Mouse (Mus musculus): ENCODE measurements at regions not wholly inside any gene's neighbourhood (a gene's known extent, or its start where the extent isn't known, plus 50 kb on each side); places are given as distances from the start of the nearest gene placed in this dataset.

GRCm38 (mm10) chr9:71360676-71361075 is 125.1 kb downstream of the Polr2m start:
- Histone ChIP-seq H3K27ac (ENCODE audit: insufficient read depth, low read depth) (no peak overlapping the region), H3K9ac (ENCODE audit: insufficient read depth, low read depth) (no peak overlapping the region), H3K4me3 (replicated peaks in 1 of 3; ENCODE audit: low read depth in 2 of 3, low read length in 2 of 3, poor library complexity in 1 of 3) (no peak overlapping the region), H3K4me1 (ENCODE audit: control insufficient read depth in 1 of 2, insufficient read depth in 2 of 2) (peaks cover 3 to 42% of the 10 kb centered on the region in 2 experiments), H3K27me3 (replicated peaks) (no peaks in the 10 kb centered on the region), H3K9me3 (replicated peaks; ENCODE audit: low read length) (no peaks in the 10 kb centered on the region), H3K36me3 (replicated peaks in 1 of 2; ENCODE audit: control insufficient read depth in 1 of 2, insufficient read depth in 1 of 2, low read length in 1 of 2) (no peaks in the 10 kb centered on the region), H3K79me2 (replicated peaks; ENCODE audit: control insufficient read depth, extremely low read depth, insufficient read depth, poor library complexity, severe bottlenecking) (no peaks in the 10 kb centered on the region), H3K4me2 (ENCODE audit: insufficient read depth, low read depth, poor library complexity, severe bottlenecking) (no peak overlapping the region)
- dilution Hi-C loops (cut with MboI; ENCODE audit: extremely low pct_ligation_motif_present, extremely low pct_unique_long_range_greater_than_20kb, low sequenced_read_pairs): no loop called here
- no peak for TF ChIP-seq NELFE (IDR thresholded peaks at IDR 0.05; ENCODE audit: low read depth, low read length)
- TF ChIP-seq ZKSCAN1 (IDR thresholded peaks at IDR 0.05; ENCODE audit: borderline replicate concordance, low read depth, low read length): no peak
- no peak for TF ChIP-seq PAX5 (IDR thresholded peaks at IDR 0.05; ENCODE audit: low read length)
- no peak for TF ChIP-seq ZMIZ1 (IDR thresholded peaks at IDR 0.05; ENCODE audit: low read depth, low read length)
- no peak for TF ChIP-seq KAT2A (IDR thresholded peaks at IDR 0.05; ENCODE audit: insufficient replicate concordance, low read length)
- no peak for TF ChIP-seq CHD1 (IDR thresholded peaks at IDR 0.05; ENCODE audit: low read depth, low read length)
- TF ChIP-seq NRF1 (IDR thresholded peaks at IDR 0.05; ENCODE audit: low read depth, low read length): no peak
- no peak for TF ChIP-seq CHD2 (IDR thresholded peaks at IDR 0.05; ENCODE audit: low read length)
- no peak for TF ChIP-seq IRF4 (IDR thresholded peaks at IDR 0.05; ENCODE audit: low read depth, low read length)
- no peak for TF ChIP-seq GABPA (IDR thresholded peaks at IDR 0.05; ENCODE audit: insufficient replicate concordance, low read depth, low read length)
- no peak for TF ChIP-seq MAX (IDR thresholded peaks at IDR 0.05; ENCODE audit: low read length)
- no peak for TF ChIP-seq E2F4 (IDR thresholded peaks at IDR 0.05; ENCODE audit: insufficient replicate concordance, low read depth, low read length)
- TF ChIP-seq BHLHE40 (IDR thresholded peaks at IDR 0.05; ENCODE audit: low read depth, low read length): no peak
- TF ChIP-seq SMC3 (IDR thresholded peaks at IDR 0.05; ENCODE audit: low read depth, low read length): no peak
- in situ Hi-C loops (cut with MboI; ENCODE audit: low pct_ligation_motif_present, low pct_unique_long_range_greater_than_20kb, low sequenced_read_pairs): no loop called here
- DNase-seq (ENCODE audit: extremely low read depth): no peak

- Histone ChIP-seq H3K9me3 (replicated peaks; ENCODE audit: low read length) (no peaks in the 10 kb centered on the region), H3K79me2 (replicated peaks; ENCODE audit: control insufficient read depth, extremely low read depth, insufficient read depth, poor library complexity, severe bottlenecking) (no peaks in the 10 kb centered on the region), H3K4me2 (ENCODE audit: insufficient read depth, low read depth, poor library complexity, severe bottlenecking) (no peak overlapping the region), H3K4me3 (replicated peaks in 1 of 3; ENCODE audit: low read depth in 2 of 3, low read length in 2 of 3, poor library complexity in 1 of 3) (no peak overlapping the region), H3K9ac (ENCODE audit: insufficient read depth, low read depth) (no peak overlapping the region), H3K27me3 (replicated peaks) (no peaks in the 10 kb centered on the region), H3K27ac (ENCODE audit: insufficient read depth, low read depth) (no peak overlapping the region), H3K4me1 (ENCODE audit: control insufficient read depth in 1 of 2, insufficient read depth in 2 of 2) (peaks cover 0 to 26% of the 10 kb centered on the region in 2 experiments; a peak in 2 of 4 replicates), H3K36me3 (replicated peaks in 1 of 2; ENCODE audit: control insufficient read depth in 1 of 2, insufficient read depth in 1 of 2, low read length in 1 of 2) (no peaks in the 10 kb centered on the region)
- peak; percentile 82 to 86 for TF ChIP-seq CTCF (conservative IDR thresholded peaks at IDR 0.05 in 1 of 2, IDR thresholded peaks at IDR 0.05 in 1 of 2; ENCODE audit: low read depth in 2 of 2, low read length in 2 of 2)
- no peak for TF ChIP-seq MEF2A (IDR thresholded peaks at IDR 0.05; ENCODE audit: borderline replicate concordance, low read depth, low read length)
- TF ChIP-seq MAZ (IDR thresholded peaks at IDR 0.05; ENCODE audit: low read depth, low read length): 0 out of 2 replicates have a peak, but pooled peaks have one; percentile 28
- TF ChIP-seq JUN (IDR thresholded peaks at IDR 0.05; ENCODE audit: insufficient read depth, low read depth, low read length): no peak
- no peak for TF ChIP-seq MAFK (IDR thresholded peaks at IDR 0.05; ENCODE audit: insufficient replicate concordance, low read length)
- no peak for TF ChIP-seq KAT2A (IDR thresholded peaks at IDR 0.05; ENCODE audit: insufficient replicate concordance, low read length)
- TF ChIP-seq ZNF384 (IDR thresholded peaks at IDR 0.05; ENCODE audit: low read depth, low read length): no peak
- no peak for TF ChIP-seq ETS1 (conservative IDR thresholded peaks at IDR 0.05; ENCODE audit: low read depth, low read length)
- TF ChIP-seq JUND (conservative IDR thresholded peaks at IDR 0.05; ENCODE audit: low read depth, low read length): no peak
- no peak for TF ChIP-seq BHLHE40 (IDR thresholded peaks at IDR 0.05; ENCODE audit: low read depth, low read length)
- TF ChIP-seq MYC (IDR thresholded peaks at IDR 0.05; ENCODE audit: low read depth, low read length): no peak
- TF ChIP-seq SMC3 (IDR thresholded peaks at IDR 0.05; ENCODE audit: low read depth, low read length): peak; percentile 83
- no peak for TF ChIP-seq SIN3A (IDR thresholded peaks at IDR 0.05; ENCODE audit: low read length)
- no peak for TF ChIP-seq UBTF (IDR thresholded peaks at IDR 0.05; ENCODE audit: low read depth, low read length)
- no peak for TF ChIP-seq CHD1 (IDR thresholded peaks at IDR 0.05; ENCODE audit: low read depth, low read length)
- no peak for TF ChIP-seq MXI1 (IDR thresholded peaks at IDR 0.05; ENCODE audit: low read depth, low read length)
- peak; percentile 17; the same call in 1 of the 2 replicates for TF ChIP-seq ZC3H11A (IDR thresholded peaks at IDR 0.05; ENCODE audit: low read depth, low read length)
- no peak for TF ChIP-seq E2F4 (IDR thresholded peaks at IDR 0.05; ENCODE audit: insufficient replicate concordance, low read depth, low read length)
- no peak for TF ChIP-seq CHD2 (IDR thresholded peaks at IDR 0.05; ENCODE audit: low read length)
- TF ChIP-seq TBP (conservative IDR thresholded peaks at IDR 0.05; ENCODE audit: low read depth, low read length): no peak
- peak; percentile 68 for TF ChIP-seq RAD21 (IDR thresholded peaks at IDR 0.05; ENCODE audit: low read depth, low read length)
- 0 out of 2 replicates have a peak, but pooled peaks have one; percentile 20 for TF ChIP-seq IRF4 (IDR thresholded peaks at IDR 0.05; ENCODE audit: low read depth, low read length)
- peak; percentile 54 for DNase-seq (ENCODE audit: extremely low read depth)
- in situ Hi-C loops (cut with MboI; ENCODE audit: low pct_ligation_motif_present, low pct_unique_long_range_greater_than_20kb, low sequenced_read_pairs) (no loop called here), dilution Hi-C loops (cut with MboI; ENCODE audit: extremely low pct_ligation_motif_present, extremely low pct_unique_long_range_greater_than_20kb, low sequenced_read_pairs) (no loop called here)
Observed at GRCm38 (mm10) chr9:71358961-71359360, 126.8 kb downstream of the Polr2m start.
